Mouse (Mus musculus) heart, adult 2 months (tissue): ENCODE results near the gene Mien1. TPM values are rescaled to one million over a fixed set of nuclear protein-coding genes. Genes with fewer than 3 reads are reported as not detected.

Experiments used
- DNase-seq, 2 experiments: peaks; one replicate each; pipeline ENCODE4 v3.0.0; 2021
- H3K27ac ChIP-seq: fragments of 200-600 bp; 2 replicates; pipeline ENCODE4 v1.8.1; 2022
- H3K27me3 ChIP-seq: fragments of 200-500 bp; 2 replicates; pipeline ENCODE4 v1.6.1; 2012; ENCODE audit warnings: mild to moderate bottlenecking, low read length, inconsistent platforms, mixed read lengths; ENCODE audit not compliant: control insufficient read depth, insufficient read depth
- H3K36me3 ChIP-seq: fragments of 200-500 bp; 2 replicates; pipeline ENCODE4 v1.6.1; 2012; ENCODE audit warnings: low read length, inconsistent platforms; ENCODE audit not compliant: control insufficient read depth, insufficient read depth
- H3K4me1 ChIP-seq: fragments of 200-500 bp; 2 replicates; pipeline ENCODE4 v1.6.1; 2011; ENCODE audit warnings: low read length; ENCODE audit not compliant: control insufficient read depth, insufficient read depth
- H3K4me3 ChIP-seq: fragments of 200-600 bp; 2 replicates; pipeline ENCODE4 v1.8.1; 2022
- H3K79me2 ChIP-seq: fragments of 200-500 bp; replicated peaks from 2 replicates; pipeline ENCODE4 v1.6.1; 2012; ENCODE audit warnings: mild to moderate bottlenecking, inconsistent platforms, low read length, moderate library complexity, mixed read lengths; ENCODE audit not compliant: control insufficient read depth, insufficient read depth
- H3K9ac ChIP-seq: fragments of 200-500 bp; 2 replicates; pipeline ENCODE4 v1.6.1; 2012; ENCODE audit warnings: low read depth, mild to moderate bottlenecking, control low read depth, inconsistent platforms, low read length, mixed read lengths
- CTCF ChIP-seq: fragments of 200-600 bp; IDR thresholded peaks from 2 replicates; pipeline ENCODE4 v1.8.1; 2022; ENCODE audit warnings: antibody characterized with exemption, mild to moderate bottlenecking, moderate library complexity
- EP300 ChIP-seq: fragments of 200-500 bp; IDR thresholded peaks from 2 replicates; pipeline ENCODE4 v1.6.1; 2011; ENCODE audit warnings: low read depth, low read length, control low read depth; ENCODE audit not compliant: insufficient read depth
- POLR2A ChIP-seq: fragments of 200-500 bp; IDR thresholded peaks from 2 replicates; pipeline ENCODE4 v1.6.1; 2011; ENCODE audit warnings: mild to moderate bottlenecking, low read depth, low read length, control low read depth; ENCODE audit not compliant: insufficient read depth
- WGBS: fragments of 180-500 bp; shearing (Covaris S2); methylation state at CpG from one replicate; pipeline ENCODE4 v1.1.7; 2018; 5-methylcytosine and 5-hydroxymethylcytosine counted together
- intact Hi-C: fragments of 180-260 bp; cut with DNase I; formaldehyde crosslinking; loops from one replicate; pipeline ENCODE4 v1.15.1; 2025
- polyA plus RNA-seq: library from polyadenylated mRNA; depleted of rRNA; stranded (reverse); fragments of >200 nt; gene quantifications from 2 replicates; pipeline ENCODE4 v1.2.3, GENCODE M21; 2012
- total RNA-seq, 2 experiments: library from RNA; stranded (reverse); gene quantifications; 2 replicates each; pipeline ENCODE4 v1.2.3; 2021

Gene Mien1
- total and polyA plus RNA-seq, 3 experiments, result 53.5 to 63.6 (median 61.6) TPM

GRCm38 (mm10) chr11:98449419-98449818 is 10.6 kb upstream of the Mien1 start:
- H3K79me2 ChIP-seq, result no peaks in the 10 kb centered on the region
- intact Hi-C loops, result no loop called here
- H3K27ac ChIP-seq, result no peak overlapping the region
- no peak overlapping the region for H3K4me3 ChIP-seq
- H3K27me3 ChIP-seq, result no peaks in the 10 kb centered on the region; the same call in 1 of the 2 replicates
- WGBS, result 91% methylated on average over 3 of the region's 3 CpGs
- H3K36me3 ChIP-seq, result no peaks in the 10 kb centered on the region
- no peaks in the 10 kb centered on the region for H3K4me1 ChIP-seq
- DNase-seq, result no peak
- H3K9ac ChIP-seq, result no peak overlapping the region
- TF ChIP-seq POLR2A, result no peak
- TF ChIP-seq CTCF, result no peak
- TF ChIP-seq EP300, result no peak

- H3K36me3 ChIP-seq, result no peaks in the 10 kb centered on the region
- no peak overlapping the region for H3K4me3 ChIP-seq
- DNase-seq, result no peak
- WGBS, result 53% methylated on average over 13 of the region's 13 CpGs
- no peak overlapping the region for H3K9ac ChIP-seq
- TF ChIP-seq EP300 (no peak), POLR2A (no peak), CTCF (no peak)
- intact Hi-C loops, result no loop called here
- H3K4me1 ChIP-seq, result no peaks in the 10 kb centered on the region
- H3K27me3 ChIP-seq, result no peaks in the 10 kb centered on the region; the same call in 1 of the 2 replicates
- no peaks in the 10 kb centered on the region for H3K79me2 ChIP-seq
- H3K27ac ChIP-seq, result 0 out of 2 replicates have a peak overlapping the region, but pooled peaks have one; percentile 31
These were observed 9.5 kb upstream of the Mien1 start for GRCm38 (mm10) chr11:98448191-98448790.

GRCm38 (mm10) chr11:98447475-98447834 is 8.7 kb upstream of the Mien1 start:
- TF ChIP-seq EP300 (no peak), POLR2A (no peak), CTCF (no peak)
- H3K27ac ChIP-seq, result no peak overlapping the region

GRCm38 (mm10) chr11:98446562-98447474 is 8.0 kb upstream of the Mien1 start:
- Histone ChIP-seq H3K79me2 (no peaks in the 10 kb centered on the region), H3K9ac (no peak overlapping the region), H3K27ac (no peak overlapping the region), H3K27me3 (no peaks in the 10 kb centered on the region; the same call in 1 of the 2 replicates), H3K4me1 (no peaks in the 10 kb centered on the region), H3K4me3 (no peak overlapping the region), H3K36me3 (no peaks in the 10 kb centered on the region)
- no peak for DNase-seq
- 7% methylated on average over 33 of the region's 33 CpGs for WGBS
- intact Hi-C loops, result no loop called here
- TF ChIP-seq POLR2A, result no peak
- TF ChIP-seq CTCF, result no peak
- no peak for TF ChIP-seq EP300

More at GRCm38 (mm10) chr11:98447475-98447834, 8.7 kb upstream of the Mien1 start:
- no peaks in the 10 kb centered on the region for H3K4me1 ChIP-seq
- intact Hi-C loops, result no loop called here
- DNase-seq, result no peak
- H3K4me3 ChIP-seq, result no peak overlapping the region
- H3K9ac ChIP-seq, result no peak overlapping the region
- H3K79me2 ChIP-seq, result no peaks in the 10 kb centered on the region
- no peaks in the 10 kb centered on the region for H3K36me3 ChIP-seq
- no peaks in the 10 kb centered on the region; the same call in 1 of the 2 replicates for H3K27me3 ChIP-seq
- 30% methylated on average over 7 of the region's 7 CpGs for WGBS

- intact Hi-C loops, result no loop called here
- Histone ChIP-seq H3K9ac (no peak within 1 kb of the TSS), H3K27ac (no peak within 1 kb of the TSS), H3K27me3 (no peaks in the 10 kb centered on the region; the same call in 1 of the 2 replicates), H3K4me1 (no peaks in the 10 kb centered on the region), H3K36me3 (no peaks in the 10 kb centered on the region), H3K79me2 (no peaks in the 10 kb centered on the region), H3K4me3 (no peak within 1 kb of the TSS)
- no peak for DNase-seq
- 37% methylated on average over 5 of the region's 5 CpGs for WGBS
- TF ChIP-seq POLR2A, result no peak
- no peak for TF ChIP-seq CTCF
- no peak for TF ChIP-seq EP300
These were observed 7.4 kb upstream of the Mien1 start, which contains the start of gene Grb7 for GRCm38 (mm10) chr11:98446213-98446561. TSS of gene Grb7 (plus strand) at chr11:98446394.

GRCm38 (mm10) chr11:98445679-98446078 is 6.9 kb upstream of the Mien1 start:
- intact Hi-C loops, result no loop called here
- WGBS, result 68% methylated on average over 4 of the region's 4 CpGs
- TF ChIP-seq EP300 (no peak), CTCF (no peak), POLR2A (no peak)

More at GRCm38 (mm10) chr11:98445679-98446078, 6.9 kb upstream of the Mien1 start:
- Histone ChIP-seq H3K9ac (no peak overlapping the region), H3K4me1 (no peaks in the 10 kb centered on the region), H3K36me3 (no peaks in the 10 kb centered on the region), H3K27me3 (no peaks in the 10 kb centered on the region; the same call in 1 of the 2 replicates), H3K27ac (no peak overlapping the region), H3K4me3 (no peak overlapping the region), H3K79me2 (no peaks in the 10 kb centered on the region)
- no peak for DNase-seq
